Mouse (Mus musculus): ENCODE results near the gene Rnf135. TPM values are rescaled to one million over a fixed set of nuclear protein-coding genes. Genes with fewer than 3 reads are reported as not detected.

The Rnf135 gene
- polyA plus RNA-seq, 1 experiment = 5.1 TPM

- peak within 1 kb of the TSS; percentile 86 for H3K4me2 ChIP-seq (ENCODE audit: low read depth)
- H3K36me3 ChIP-seq (ENCODE audit: control insufficient read depth, insufficient read depth) = no peaks in the 10 kb centered on the region
- H3K4me3 ChIP-seq = peak within 1 kb of the TSS; percentile 80
- no peak for TF ChIP-seq MAX (IDR thresholded peaks at IDR 0.05; ENCODE audit: low read depth)
- TF ChIP-seq MYOG (IDR thresholded peaks at IDR 0.05; ENCODE audit: control insufficient read depth in 1 of 3, insufficient read depth in 1 of 3, insufficient read length in 2 of 3, low read depth in 2 of 3) = peak in 1 of 3 experiments; percentile 34
- no peak for TF ChIP-seq REST (IDR thresholded peaks at IDR 0.05; ENCODE audit: insufficient read depth, insufficient read length)
- peak; percentile 28 for TF ChIP-seq E2F4 (IDR thresholded peaks at IDR 0.05; ENCODE audit: insufficient read depth)
- no peak for TF ChIP-seq USF1 (IDR thresholded peaks at IDR 0.05; ENCODE audit: low read depth)
- TF ChIP-seq POLR2A (IDR thresholded peaks at IDR 0.05; ENCODE audit: insufficient read length, low read depth) = peak; percentile 95
- peak; percentile 87 for TF ChIP-seq POLR2AphosphoS2 (IDR thresholded peaks at IDR 0.05; ENCODE audit: insufficient read length, low read depth)
- no peak for TF ChIP-seq SRF (IDR thresholded peaks at IDR 0.05; ENCODE audit: control insufficient read depth, insufficient read length, low read depth)
- peak within 1 kb of the TSS; percentile 17 for H3ac ChIP-seq (ENCODE audit: control insufficient read depth, insufficient read length)
- peaks cover 45% of the 10 kb centered on the region for H3K79me2 ChIP-seq (ENCODE audit: control insufficient read depth, insufficient read depth)
- no peaks in the 10 kb centered on the region for H3K27me3 ChIP-seq (ENCODE audit: control insufficient read depth, insufficient read depth, insufficient read length)
Observed at GRCm38 (mm10) chr11:80208860-80209800, 25.5 kb downstream of the Rnf135 start, which contains the start of gene Rhot1. Rhot1 (plus strand) TSS chr11:80209019.

GRCm38 (mm10) chr11:80210321-80210720, 26.7 kb downstream of the Rnf135 start:
- Histone ChIP-seq H3K4me3 (peak overlapping the region; percentile 80), H3ac (ENCODE audit: control insufficient read depth, insufficient read length) (no peak overlapping the region), H3K36me3 (ENCODE audit: control insufficient read depth, insufficient read depth) (no peaks in the 10 kb centered on the region), H3K4me2 (ENCODE audit: low read depth) (peak overlapping the region; percentile 86), H3K79me2 (ENCODE audit: control insufficient read depth, insufficient read depth) (peaks cover 57% of the 10 kb centered on the region), H3K27me3 (ENCODE audit: control insufficient read depth, insufficient read depth, insufficient read length) (no peaks in the 10 kb centered on the region)
- TF ChIP-seq E2F4 (IDR thresholded peaks at IDR 0.05; ENCODE audit: insufficient read depth) = no peak
- no peak for TF ChIP-seq TCF12 (IDR thresholded peaks at IDR 0.05; ENCODE audit: insufficient read depth, poor library complexity, severe bottlenecking)
- no peak for TF ChIP-seq MYOG (IDR thresholded peaks at IDR 0.05; ENCODE audit: control insufficient read depth in 1 of 3, insufficient read depth in 1 of 3, insufficient read length in 2 of 3, low read depth in 2 of 3)
- no peak for TF ChIP-seq POLR2A (IDR thresholded peaks at IDR 0.05; ENCODE audit: insufficient read length, low read depth)
- no peak for TF ChIP-seq MYOD1 (IDR thresholded peaks at IDR 0.05; ENCODE audit: control insufficient read depth in 1 of 3, insufficient read length in 2 of 3, low read depth in 2 of 3)
- no peak for TF ChIP-seq CEBPB (IDR thresholded peaks at IDR 0.05; ENCODE audit: insufficient read depth, poor library complexity, severe bottlenecking)
- no peak for TF ChIP-seq SRF (IDR thresholded peaks at IDR 0.05; ENCODE audit: control insufficient read depth, insufficient read length, low read depth)
- no peak for TF ChIP-seq TCF3 (IDR thresholded peaks at IDR 0.05; ENCODE audit: insufficient read length, low read depth)
- TF ChIP-seq USF1 (IDR thresholded peaks at IDR 0.05; ENCODE audit: low read depth) = no peak
- no peak for TF ChIP-seq REST (IDR thresholded peaks at IDR 0.05; ENCODE audit: insufficient read depth, insufficient read length)
- no peak for TF ChIP-seq MAX (IDR thresholded peaks at IDR 0.05; ENCODE audit: low read depth)
- TF ChIP-seq POLR2AphosphoS2 (IDR thresholded peaks at IDR 0.05; ENCODE audit: insufficient read length, low read depth) = no peak

GRCm38 (mm10) chr11:80212282-80212681, 28.6 kb downstream of the Rnf135 start:
- H3K36me3 ChIP-seq (ENCODE audit: control insufficient read depth, insufficient read depth) = peaks cover 5% of the 10 kb centered on the region
- H3K4me2 ChIP-seq (ENCODE audit: low read depth) = no peak overlapping the region
- TF ChIP-seq TCF12 (IDR thresholded peaks at IDR 0.05; ENCODE audit: insufficient read depth, poor library complexity, severe bottlenecking) = no peak
- TF ChIP-seq POLR2AphosphoS2 (IDR thresholded peaks at IDR 0.05; ENCODE audit: insufficient read length, low read depth) = no peak
- no peak overlapping the region for H3ac ChIP-seq (ENCODE audit: control insufficient read depth, insufficient read length)
- no peak overlapping the region for H3K4me3 ChIP-seq
- peaks cover 76% of the 10 kb centered on the region for H3K79me2 ChIP-seq (ENCODE audit: control insufficient read depth, insufficient read depth)
- H3K27me3 ChIP-seq (ENCODE audit: control insufficient read depth, insufficient read depth, insufficient read length) = no peaks in the 10 kb centered on the region

GRCm38 (mm10) chr11:80215291-80215690, 31.6 kb downstream of the Rnf135 start:
- TF ChIP-seq MAX (IDR thresholded peaks at IDR 0.05; ENCODE audit: low read depth) (no peak), CEBPB (IDR thresholded peaks at IDR 0.05; ENCODE audit: insufficient read depth, poor library complexity, severe bottlenecking) (no peak), MYOG (IDR thresholded peaks at IDR 0.05; ENCODE audit: control insufficient read depth in 1 of 3, insufficient read depth in 1 of 3, insufficient read length in 2 of 3, low read depth in 2 of 3) (no peak), MYOD1 (IDR thresholded peaks at IDR 0.05; ENCODE audit: control insufficient read depth in 1 of 3, insufficient read length in 2 of 3, low read depth in 2 of 3) (no peak), SRF (IDR thresholded peaks at IDR 0.05; ENCODE audit: control insufficient read depth, insufficient read length, low read depth) (no peak), E2F4 (IDR thresholded peaks at IDR 0.05; ENCODE audit: insufficient read depth) (no peak), POLR2A (IDR thresholded peaks at IDR 0.05; ENCODE audit: insufficient read length, low read depth) (no peak), TCF3 (IDR thresholded peaks at IDR 0.05; ENCODE audit: insufficient read length, low read depth) (no peak), POLR2AphosphoS2 (IDR thresholded peaks at IDR 0.05; ENCODE audit: insufficient read length, low read depth) (no peak), REST (IDR thresholded peaks at IDR 0.05; ENCODE audit: insufficient read depth, insufficient read length) (no peak), TCF12 (IDR thresholded peaks at IDR 0.05; ENCODE audit: insufficient read depth, poor library complexity, severe bottlenecking) (no peak)
- H3K4me3 ChIP-seq = no peak overlapping the region
- peaks cover 98% of the 10 kb centered on the region for H3K79me2 ChIP-seq (ENCODE audit: control insufficient read depth, insufficient read depth)
- H3ac ChIP-seq (ENCODE audit: control insufficient read depth, insufficient read length) = no peak overlapping the region
- H3K36me3 ChIP-seq (ENCODE audit: control insufficient read depth, insufficient read depth) = peaks cover 5% of the 10 kb centered on the region
- no peak overlapping the region for H3K4me2 ChIP-seq (ENCODE audit: low read depth)
- H3K27me3 ChIP-seq (ENCODE audit: control insufficient read depth, insufficient read depth, insufficient read length) = no peaks in the 10 kb centered on the region
